Mouse (Mus musculus) lung, postnatal 4 days (tissue): Measurements from ENCODE around the gene Vmn1r229.

Experiments used
- DNase-seq, 2 experiments: peaks; one replicate each; pipeline ENCODE4 v3.0.0; 2021

Gene Vmn1r229

DNA sequence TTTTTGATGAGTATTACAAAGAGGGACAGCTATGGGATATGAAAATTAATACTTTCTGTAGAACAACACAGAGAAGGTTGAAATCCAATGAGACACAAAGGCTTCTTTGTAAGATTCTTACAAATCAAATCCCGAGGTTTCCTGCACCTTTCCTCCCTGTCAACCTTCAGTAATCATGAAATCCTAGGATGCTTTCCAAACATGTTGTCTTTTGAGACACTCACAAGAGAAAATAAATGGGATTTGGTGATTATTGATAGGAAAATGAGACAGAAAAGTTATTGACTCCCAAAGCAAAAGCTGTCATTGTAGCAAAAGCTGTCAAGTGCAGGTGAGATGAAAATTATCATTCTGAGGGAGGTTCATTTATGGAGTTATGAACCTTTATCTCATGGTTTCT is at the start of gene Vmn1r229:
TSS of gene Vmn1r229 (plus strand) at position 301 of the 400 bp plus-strand sequence.
- DNase-seq = no peak

DNA sequence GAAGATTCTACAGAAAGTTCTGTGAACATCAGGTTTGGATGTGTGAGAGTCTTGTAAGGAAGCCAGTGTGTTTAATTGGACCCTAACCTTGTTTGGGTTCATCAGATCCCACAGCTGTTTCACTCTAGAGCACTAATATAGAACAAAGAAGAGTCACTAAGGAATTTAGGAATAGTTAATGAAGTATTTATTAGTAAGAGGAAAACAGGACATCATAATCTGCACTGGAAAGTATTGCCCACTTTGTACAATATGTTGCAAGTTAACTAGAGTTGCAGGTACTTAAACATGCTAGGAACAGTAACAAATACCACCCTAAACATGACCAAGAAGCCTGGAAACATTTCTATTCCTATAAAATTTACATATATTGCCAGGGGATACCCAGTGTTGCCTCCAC is 25.3 kb upstream of the Vmn1r229 start, which contains the start of gene Vmn1r228:
TSS of gene Vmn1r228 (minus strand) at position 101 of the 400 bp plus-strand sequence.
- DNase-seq = no peak

GRCm38 (mm10) chr17:20840144-20840543 is 28.8 kb downstream of the Vmn1r229 start, which contains the start of gene Vmn1r230:
Vmn1r230 (plus strand) TSS chr17:20840444.
- no peak for DNase-seq
